Mouse (Mus musculus): ENCODE data around the gene Gm10217.

The Gm10217 gene

DNA sequence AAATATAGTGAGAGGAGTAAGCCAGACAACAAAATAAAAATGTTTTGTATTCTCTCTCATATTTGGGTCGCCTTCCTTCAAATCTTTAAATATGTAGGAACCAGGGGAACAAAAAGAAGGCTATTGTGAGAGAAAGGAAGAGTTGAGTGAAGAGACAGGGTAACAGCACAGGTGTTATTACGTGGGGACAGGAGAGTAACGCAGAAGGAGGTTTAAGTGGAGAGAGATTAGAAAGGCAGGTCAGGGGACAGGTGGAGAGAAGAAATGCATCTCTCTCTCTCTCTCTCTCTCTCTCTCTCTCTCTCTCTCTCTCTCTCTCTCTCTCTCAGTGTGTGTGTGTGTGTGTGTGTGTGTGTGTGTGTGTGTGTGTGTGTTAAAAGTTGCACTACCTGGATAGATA, at the start of gene Gm10217:
Gene Gm10217 (plus strand): TSS at position 301 of the 400 bp plus-strand sequence.
- no peak for DNase-seq (ENCODE audit: low read depth)

DNA sequence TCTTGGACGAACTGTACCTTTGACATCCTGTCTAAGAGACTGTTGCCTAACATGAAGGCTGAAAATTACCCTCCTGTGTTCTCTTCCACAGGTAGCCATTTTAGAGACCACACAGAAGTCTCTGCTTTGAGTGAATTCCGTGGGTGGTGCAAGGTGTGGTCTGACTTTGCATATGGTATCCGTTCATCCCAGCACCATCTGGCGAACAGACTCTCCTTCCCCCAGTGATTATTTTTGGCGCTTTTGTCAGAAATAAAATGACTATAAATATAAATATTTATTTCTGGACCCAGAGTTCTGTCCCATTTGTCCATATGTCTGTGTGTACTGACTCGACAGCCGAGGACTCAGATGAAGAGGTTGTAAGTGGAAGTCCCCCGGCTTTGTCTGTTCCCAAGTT, 39.3 kb upstream of the Gm10217 start:
- no peak for DNase-seq (ENCODE audit: low read depth)

DNA sequence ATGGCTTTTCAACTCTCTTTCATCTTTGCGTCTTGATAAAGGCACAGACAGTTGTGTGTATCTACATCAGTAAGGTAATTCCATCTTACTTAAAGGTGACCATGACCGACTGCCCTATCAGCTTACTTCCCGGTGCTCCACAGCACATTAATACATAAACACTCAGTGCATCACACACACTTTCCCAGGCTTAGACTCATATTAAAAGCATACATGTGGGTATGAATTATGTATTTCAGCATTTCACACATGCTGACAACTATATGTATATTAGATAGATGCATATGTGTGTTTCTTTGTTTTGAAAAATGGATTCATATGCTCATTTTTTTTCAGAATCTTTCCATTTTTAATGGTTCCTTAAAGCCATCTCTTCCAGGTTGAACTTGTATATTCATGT, 23.8 kb upstream of the Gm10217 start:
- DNase-seq (ENCODE audit: low read depth), result no peak

DNA sequence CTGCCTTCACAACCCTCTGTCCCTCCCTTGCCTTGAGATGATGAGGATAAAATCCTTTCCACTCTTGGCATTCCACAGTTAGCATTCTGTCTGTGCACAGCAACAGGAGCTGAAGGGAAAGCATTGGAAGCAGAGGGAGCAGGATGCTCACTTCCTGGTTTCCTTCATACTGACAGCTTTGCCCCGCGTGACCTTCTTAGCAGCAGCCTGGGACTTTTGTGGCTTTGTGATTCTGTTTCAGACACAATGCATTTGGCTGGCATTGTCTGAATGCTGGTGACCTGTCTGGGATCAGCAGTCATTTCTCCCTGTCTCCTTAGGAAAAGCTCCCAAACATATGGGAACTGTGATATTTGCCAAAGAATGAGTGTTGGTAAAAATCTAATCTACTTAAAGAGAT, 4.8 kb upstream of the Gm10217 start:
- DNase-seq (ENCODE audit: low read depth), result no peak

DNA sequence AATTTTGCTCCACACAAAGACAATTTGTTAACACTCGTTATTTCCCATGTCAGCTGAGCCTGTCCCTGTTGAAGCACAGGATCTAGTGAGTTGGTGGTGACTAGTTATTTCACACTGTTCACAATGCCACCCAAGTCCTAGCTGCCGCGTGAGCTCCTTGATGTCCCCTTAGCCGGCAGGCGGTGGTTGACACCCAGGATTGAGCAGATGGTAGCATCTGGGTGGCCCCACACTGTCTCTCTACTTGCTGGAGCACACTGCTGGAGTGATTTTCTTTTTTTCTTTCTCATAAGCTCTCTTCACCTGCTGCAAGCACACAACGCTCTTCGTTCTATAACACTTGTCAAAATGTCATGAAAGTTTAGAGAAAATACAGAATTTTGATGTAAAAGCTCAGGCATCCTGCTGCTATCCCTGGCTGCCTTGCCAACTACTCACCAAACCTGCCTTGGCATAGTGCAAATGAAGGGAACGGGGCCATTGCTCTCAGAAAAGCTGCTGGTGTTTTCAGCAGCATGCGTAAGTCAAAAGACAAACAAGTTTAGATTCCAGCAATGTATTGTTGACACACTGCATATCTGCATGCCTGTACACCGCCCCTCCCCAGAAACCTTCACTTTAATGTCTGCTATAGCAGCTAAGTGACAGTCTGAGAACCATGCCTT, 3.4 kb upstream of the Gm10217 start:
- no peak for DNase-seq (ENCODE audit: low read depth)

DNA sequence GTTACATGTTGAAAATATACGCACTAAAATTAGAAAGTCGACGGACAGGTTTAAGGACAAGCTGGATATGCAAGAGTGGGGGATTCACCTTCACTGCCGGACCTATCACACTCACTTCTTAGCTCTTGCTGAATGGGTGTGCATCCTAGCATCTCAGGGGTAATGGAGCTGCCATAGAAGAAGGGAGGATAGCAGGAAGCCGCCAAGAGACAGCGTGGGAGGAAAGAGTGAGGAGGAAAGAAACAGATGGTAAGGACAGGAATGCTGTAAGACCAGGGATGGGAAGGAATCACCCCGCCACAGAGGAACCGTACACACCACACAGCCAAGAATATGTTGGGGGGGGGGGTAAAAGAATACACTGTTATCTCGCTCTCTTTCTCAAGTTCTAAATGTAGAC, 1.1 kb downstream of the Gm10217 start:
- no peak for DNase-seq (ENCODE audit: low read depth)

DNA sequence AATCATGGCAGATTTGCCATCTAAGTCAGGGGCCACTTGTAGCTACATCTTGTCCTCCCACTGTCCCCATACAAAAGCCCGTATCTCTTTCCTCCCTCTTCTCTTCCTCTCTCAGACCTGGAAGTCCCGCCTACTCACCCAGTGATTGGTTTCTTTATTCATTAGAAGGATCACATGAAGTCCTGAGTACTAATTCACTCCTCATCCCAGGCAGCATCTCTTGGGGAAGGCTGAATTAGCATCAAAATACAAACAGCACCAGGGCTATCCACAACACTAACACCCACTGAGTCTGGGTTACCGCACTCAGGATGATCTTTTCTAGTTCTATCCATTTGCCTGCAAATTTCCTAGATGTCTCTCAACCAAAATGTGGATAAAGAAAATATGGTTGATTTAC, 4.0 kb downstream of the Gm10217 start:
- no peak for DNase-seq (ENCODE audit: low read depth)

DNA sequence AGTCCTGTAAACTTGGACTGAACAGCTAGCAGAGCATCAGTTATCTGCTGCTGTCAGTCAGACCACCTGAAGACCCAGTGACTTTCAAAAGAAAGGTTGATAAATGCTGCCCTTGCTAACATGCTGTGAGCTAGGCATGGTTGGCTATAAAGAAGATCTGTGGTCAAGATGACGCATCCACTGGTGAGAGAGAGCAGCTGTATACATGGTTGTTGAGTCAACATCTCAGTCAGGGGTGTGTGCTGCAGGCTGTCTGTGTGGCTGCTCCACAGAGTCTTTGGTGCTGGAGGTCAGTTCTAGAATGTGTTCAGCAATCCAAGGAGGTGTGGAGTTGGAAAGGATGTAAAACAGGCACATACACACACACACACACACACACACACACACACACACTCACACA, 12.2 kb downstream of the Gm10217 start:
- DNase-seq (ENCODE audit: low read depth), result no peak

DNA sequence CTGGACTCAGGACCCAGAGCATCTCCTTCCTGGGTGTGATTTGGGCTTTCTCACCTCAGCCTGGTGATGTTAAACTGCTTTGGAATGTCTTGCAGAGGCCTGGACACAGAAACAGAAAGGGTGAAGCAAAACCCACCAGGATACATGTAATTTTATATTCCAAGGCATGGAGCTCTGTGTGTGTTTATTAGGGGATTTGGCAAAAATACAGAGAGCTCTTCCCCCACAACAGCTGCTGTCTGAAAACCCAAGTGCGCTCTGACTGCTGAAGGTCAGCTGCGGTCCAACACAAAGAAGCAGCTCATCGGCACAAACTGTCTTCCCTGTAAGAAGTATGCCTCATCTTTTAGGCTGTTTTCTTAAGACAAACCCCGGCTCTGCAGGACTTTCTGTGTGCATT, 15.9 kb downstream of the Gm10217 start:
- no peak for DNase-seq (ENCODE audit: low read depth)

DNA sequence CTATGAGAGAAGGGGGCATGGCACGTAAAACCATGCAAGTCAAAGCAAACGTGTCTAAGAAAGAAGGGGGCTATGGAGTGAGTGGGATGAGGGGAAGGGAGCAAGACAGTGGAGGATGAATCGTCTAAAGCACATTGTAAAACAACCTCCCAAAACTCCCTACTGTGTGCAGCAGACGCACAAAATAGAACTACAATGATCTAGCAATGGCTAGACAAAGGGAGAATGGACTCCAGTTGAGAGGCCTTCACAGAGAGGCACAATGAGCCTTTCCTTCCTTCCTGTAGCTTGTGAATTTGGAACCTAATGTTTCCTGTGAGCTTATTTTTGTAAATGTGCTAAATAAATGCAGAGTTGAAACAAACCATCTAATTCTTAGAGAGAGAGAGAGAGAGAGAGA, 22.7 kb downstream of the Gm10217 start:
- DNase-seq (ENCODE audit: low read depth), result no peak

DNA sequence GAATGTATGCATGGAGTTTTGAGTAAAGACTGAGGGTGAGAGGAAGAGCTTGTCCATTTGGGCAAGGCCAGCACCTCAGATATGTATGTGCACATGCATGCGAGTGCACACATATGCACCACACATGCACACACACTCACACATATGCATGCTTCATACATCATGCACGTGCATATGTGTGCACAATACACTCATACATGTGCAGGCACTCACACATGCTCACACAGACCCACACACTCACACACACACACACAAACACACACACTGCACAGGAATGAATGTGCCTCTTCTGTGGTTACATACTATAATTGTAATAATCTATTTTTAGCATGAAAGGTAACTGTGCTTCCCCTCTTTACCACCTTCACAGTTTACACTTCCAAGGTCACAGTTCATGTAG, 35.1 kb downstream of the Gm10217 start:
- DNase-seq (ENCODE audit: low read depth), result no peak

DNA sequence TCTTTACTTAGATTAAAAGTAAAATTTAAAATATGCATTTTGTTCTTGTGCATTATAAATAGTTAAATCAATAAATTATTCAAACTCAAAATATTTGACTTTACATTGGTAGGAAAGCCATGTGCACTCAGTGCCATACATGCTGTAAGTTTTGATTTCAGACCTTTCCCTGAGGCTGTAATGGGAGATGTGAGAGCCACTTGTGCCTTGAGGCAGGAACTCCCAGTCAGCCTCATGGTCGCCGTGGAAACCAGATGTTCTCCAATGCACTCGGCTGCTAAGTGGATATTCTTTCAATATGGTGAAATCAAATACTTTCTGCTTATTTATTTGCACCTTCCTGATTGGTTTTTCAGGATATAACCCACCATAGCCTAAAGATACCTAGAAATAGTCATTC, 35.6 kb downstream of the Gm10217 start:
- no peak for DNase-seq (ENCODE audit: low read depth)

Measured in naive thymus-derived CD4-positive, alpha-beta T cell, adult 2 months (primary cell).